ENCODE assay signal across 17 mouse cellular contexts in the genomic region with DNA sequence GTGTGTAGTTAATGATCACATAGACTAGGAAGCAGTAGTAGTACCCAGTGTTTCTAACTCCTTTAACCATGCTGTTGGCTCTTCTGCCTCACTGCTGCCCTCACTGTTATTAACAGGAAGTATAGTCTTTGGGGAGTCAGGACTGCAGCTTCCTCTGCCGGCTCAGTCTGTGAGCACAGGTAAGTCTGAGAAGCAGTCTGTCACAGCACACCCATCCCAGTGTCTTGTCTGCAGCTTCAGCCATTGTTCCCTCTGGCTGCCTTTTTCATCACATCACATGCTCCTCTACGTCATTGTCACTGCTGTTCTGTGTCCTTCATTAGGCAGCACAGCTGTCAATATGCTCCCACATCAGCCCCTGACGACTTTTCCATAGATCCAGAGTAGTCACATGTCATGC.
DNase-seq lines count a peak whose midpoint lies in the region; ATAC-seq and TF ChIP-seq lines count a peak whose summit lies in the region.
"Had no signal": no experiment of that assay in that cellular context is flagged by ENCODE, and none has a peak within 500 bp of the region (broad histone marks: within the 10 kb centered on the region; RNA-seq: fewer than 3 reads in every experiment).

No protein-coding gene starts in this region.

- no peaks in the 10 kb centered on the region for H3K4me1 ChIP-seq in intestine, postnatal 0 days (replicated peaks; ENCODE audit: control insufficient read depth, insufficient read depth, low read length)
- H3K4me1 ChIP-seq in intestine, embryonic 15.5 days (replicated peaks): no peaks in the 10 kb centered on the region
- peaks cover 9% of the 10 kb centered on the region; the same call in 1 of the 2 replicates for H3K4me1 ChIP-seq in midbrain, embryonic 15.5 days

- no peaks in the 10 kb centered on the region for H3K9me3 ChIP-seq in intestine, postnatal 0 days (ENCODE audit: control insufficient read depth)
- no peaks in the 10 kb centered on the region for H3K9me3 ChIP-seq in intestine, embryonic 15.5 days
- H3K9me3 ChIP-seq in midbrain, embryonic 15.5 days: no peaks in the 10 kb centered on the region
- H3K9me3 ChIP-seq: lung, embryonic 15.5 days had no signal

- no peak overlapping the region for H3K4me3 ChIP-seq in intestine, postnatal 0 days (ENCODE audit: low read depth, low read length)
- no peak overlapping the region for H3K4me3 ChIP-seq in intestine, embryonic 15.5 days (replicated peaks)
- no peak overlapping the region for H3K4me3 ChIP-seq in midbrain, embryonic 15.5 days
- H3K4me3 ChIP-seq: lung, embryonic 15.5 days had no signal

- H3K36me3 ChIP-seq in intestine, postnatal 0 days (ENCODE audit: control insufficient read depth, insufficient read depth): peaks cover 17% of the 10 kb centered on the region; the same call in 1 of the 2 replicates
- H3K36me3 ChIP-seq in intestine, embryonic 15.5 days: no peaks in the 10 kb centered on the region
- no peaks in the 10 kb centered on the region for H3K36me3 ChIP-seq in midbrain, embryonic 15.5 days (replicated peaks)
- H3K36me3 ChIP-seq: lung, embryonic 15.5 days had no signal

- H3K27ac ChIP-seq in intestine, postnatal 0 days (ENCODE audit: low read depth, low read length): no peak overlapping the region
- no peak overlapping the region for H3K27ac ChIP-seq in intestine, embryonic 15.5 days
- peak overlapping the region; percentile 46; the same call in 1 of the 2 replicates for H3K27ac ChIP-seq in midbrain, embryonic 15.5 days
- H3K27ac ChIP-seq: lung, embryonic 15.5 days had no signal

- TF ChIP-seq CTCF in intestine, postnatal 0 days (IDR thresholded peaks at IDR 0.05; ENCODE audit: low read depth): peak; percentile 60

- DNase-seq in embryo, embryonic 10 days (ENCODE audit: low spot score): peak; percentile 2
- DNase-seq in embryo, embryonic 11 days: no peak
- peak; percentile 9 for DNase-seq in A20 (ENCODE audit: low read depth, low spot score)
- DNase-seq in frontal cortex, postnatal 10 days (ENCODE audit: low spot score in 2 of 2): no peak
- DNase-seq in urinary bladder, adult 2 months (ENCODE audit: low spot score): no peak
- DNase-seq: adrenal gland, postnatal 25 days; cerebellum, postnatal 14 days; heart, adult 18-20 months; kidney, postnatal 10 days; layer of hippocampus, adult 9-11 months; liver; right cerebral cortex, postnatal 25 days had no signal

- no peak overlapping the region for H3K4me2 ChIP-seq in intestine, postnatal 0 days (replicated peaks; ENCODE audit: low read depth)
- no peak overlapping the region for H3K4me2 ChIP-seq in intestine, embryonic 15.5 days (replicated peaks)
- no peak overlapping the region for H3K4me2 ChIP-seq in midbrain, embryonic 15.5 days
- H3K4me2 ChIP-seq: lung, embryonic 15.5 days had no signal

- WGBS in intestine, postnatal 0 days: 58% methylated on average over 3 of the region's 3 CpGs
- 52% methylated on average over 3 of the region's 3 CpGs for WGBS in intestine, embryonic 15.5 days
- WGBS in midbrain, embryonic 15.5 days: 44% methylated on average over 3 of the region's 3 CpGs

- no peak overlapping the region for H3K9ac ChIP-seq in intestine, postnatal 0 days (ENCODE audit: low read depth, low read length)
- H3K9ac ChIP-seq in intestine, embryonic 15.5 days: no peak overlapping the region
- H3K9ac ChIP-seq in midbrain, embryonic 15.5 days: no peak overlapping the region
- H3K9ac ChIP-seq: lung, embryonic 15.5 days had no signal

- H3K27me3 ChIP-seq in intestine, postnatal 0 days (replicated peaks; ENCODE audit: control insufficient read depth, insufficient read depth, low read length): no peaks in the 10 kb centered on the region
- no peaks in the 10 kb centered on the region for H3K27me3 ChIP-seq in intestine, embryonic 15.5 days (replicated peaks)
- H3K27me3 ChIP-seq in midbrain, embryonic 15.5 days (replicated peaks): no peaks in the 10 kb centered on the region
- H3K27me3 ChIP-seq: lung, embryonic 15.5 days had no signal

- no peak for ATAC-seq in intestine, postnatal 0 days
- no peak for ATAC-seq in intestine, embryonic 15.5 days
- peak; percentile 86 for ATAC-seq in midbrain, embryonic 15.5 days (replicated peaks)
- ATAC-seq: activated CD4-positive, CD25-positive, alpha-beta regulatory T cell, adult 4 months had no signal

Comparison
In these comparisons a context has a peak if more than half of its experiments do, and no peak if none do; other contexts are left out.
1. DNase-seq: peak in embryo, embryonic 10 days (single experiment) and A20 (single experiment); none in embryo, embryonic 11 days (single experiment), frontal cortex, postnatal 10 days (0 of 2) and urinary bladder, adult 2 months (single experiment).